Mouse (Mus musculus): ENCODE data around the gene Gkap1. TPM values are rescaled to one million over a fixed set of nuclear protein-coding genes. Genes with fewer than 3 reads are reported as not detected.

The Gkap1 gene
- polyA plus RNA-seq, 1 experiment from 2014 or later = 29.9 TPM

DNA sequence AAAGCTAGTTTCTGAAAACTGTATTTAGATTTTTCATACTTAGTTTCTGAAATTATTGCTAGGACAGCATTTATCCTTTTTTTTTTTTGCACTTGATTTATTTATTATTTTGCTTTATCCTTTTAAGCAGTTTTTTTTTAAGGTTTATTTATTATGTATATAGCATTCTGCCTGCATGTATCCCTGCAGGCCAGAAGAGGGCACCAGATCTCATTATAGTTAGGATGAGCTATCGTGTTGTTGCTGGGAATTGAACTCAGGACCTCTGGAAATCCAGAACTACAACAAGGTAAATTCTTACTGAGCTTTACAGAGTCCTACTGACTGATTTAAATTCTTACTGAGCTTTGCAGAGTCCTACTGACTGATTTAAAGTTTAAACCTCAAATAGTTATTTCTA lies 22.2 kb downstream of the Gkap1 start:
- Histone ChIP-seq H3K4me3 (replicated peaks) (no peak overlapping the region), H3K4me1 (no peaks in the 10 kb centered on the region), H3K27ac (no peak overlapping the region), H3K27me3 (no peaks in the 10 kb centered on the region), H3K36me3 (peaks cover 53% of the 10 kb centered on the region), H3K9me3 (replicated peaks) (no peaks in the 10 kb centered on the region), H3K9ac (no peak overlapping the region), H3K4me2 (no peak overlapping the region)
- no peak for ATAC-seq (replicated peaks; ENCODE audit: low FRiP score)
- WGBS = 94% methylated on average over 1 of the region's 1 CpGs

DNA sequence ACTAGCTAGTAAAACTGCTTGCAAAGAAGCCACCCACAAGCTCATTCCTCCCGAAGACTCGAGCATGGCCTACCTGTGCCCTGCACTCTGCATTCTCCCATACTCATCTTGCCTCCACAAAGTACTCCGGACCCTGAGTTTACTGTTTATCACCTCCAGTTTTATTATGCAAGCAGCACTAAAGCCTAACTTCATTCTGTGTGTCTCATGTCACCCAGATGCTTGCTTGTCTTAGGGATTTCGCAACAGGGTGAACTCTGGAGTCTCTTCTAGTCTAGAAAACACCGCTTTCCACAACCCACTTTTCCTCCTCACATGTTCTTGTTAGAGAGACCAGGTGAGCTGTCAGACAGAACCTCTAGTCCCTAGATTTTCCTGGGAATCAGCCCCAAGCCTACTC lies 26.5 kb downstream of the Gkap1 start:
- Histone ChIP-seq H3K4me3 (replicated peaks) (no peak overlapping the region), H3K4me1 (no peaks in the 10 kb centered on the region), H3K9me3 (replicated peaks) (no peaks in the 10 kb centered on the region), H3K4me2 (no peak overlapping the region), H3K27me3 (no peaks in the 10 kb centered on the region), H3K36me3 (peaks cover 46% of the 10 kb centered on the region), H3K27ac (no peak overlapping the region), H3K9ac (no peak overlapping the region)
- no peak for ATAC-seq (replicated peaks; ENCODE audit: low FRiP score)
- 86% methylated on average over 5 of the region's 5 CpGs for WGBS

DNA sequence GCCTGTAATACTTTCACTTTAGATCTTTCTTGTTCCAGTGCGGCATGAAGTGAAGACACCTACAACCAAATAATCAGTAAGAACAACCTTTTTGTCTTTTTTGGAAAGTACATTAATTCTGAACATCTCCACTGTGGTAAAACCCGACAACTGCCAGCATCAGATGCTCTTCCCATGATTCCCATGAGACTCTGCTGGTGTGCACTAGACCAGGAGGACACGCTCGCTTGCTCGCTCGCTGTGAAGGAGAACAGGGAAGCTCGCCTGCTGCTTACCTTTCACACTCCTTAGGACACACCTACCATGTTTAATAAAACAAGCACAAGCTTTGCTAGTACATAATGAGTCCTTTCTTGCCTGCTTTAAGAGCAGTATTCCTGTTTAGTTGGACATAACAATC lies 39.0 kb downstream of the Gkap1 start:
- no peaks in the 10 kb centered on the region for H3K9me3 ChIP-seq (replicated peaks)
- no peak overlapping the region for H3K4me2 ChIP-seq
- no peak overlapping the region for H3K4me3 ChIP-seq (replicated peaks)
- no peak overlapping the region for H3K9ac ChIP-seq
- no peak overlapping the region for H3K27ac ChIP-seq
- ATAC-seq (replicated peaks; ENCODE audit: low FRiP score) = no peak
- no peaks in the 10 kb centered on the region for H3K4me1 ChIP-seq
- peaks cover 21% of the 10 kb centered on the region for H3K36me3 ChIP-seq
- H3K27me3 ChIP-seq = no peaks in the 10 kb centered on the region
- 79% methylated on average over 7 of the region's 7 CpGs for WGBS

DNA sequence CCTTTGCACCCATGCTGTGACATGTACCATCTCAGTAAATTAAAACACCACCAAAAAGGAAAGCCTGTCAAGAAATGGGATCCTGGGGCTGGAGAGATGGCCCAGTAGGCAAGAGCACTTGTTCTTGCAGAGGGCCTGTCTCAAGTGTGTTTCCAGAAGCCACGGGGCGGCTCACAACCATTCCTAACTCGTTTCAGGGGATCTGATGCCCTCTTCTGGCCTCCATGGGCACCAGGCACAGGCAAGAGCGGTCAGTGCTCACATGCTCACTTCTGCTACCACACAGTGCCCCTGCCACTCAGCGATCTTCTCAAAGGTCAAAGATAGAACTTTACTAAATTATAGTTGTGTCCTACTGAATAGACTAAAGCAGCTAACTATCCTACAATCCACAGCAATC lies 42.9 kb downstream of the Gkap1 start:
- Histone ChIP-seq H3K9me3 (replicated peaks) (no peaks in the 10 kb centered on the region), H3K27ac (no peak overlapping the region), H3K9ac (no peak overlapping the region), H3K4me1 (no peaks in the 10 kb centered on the region), H3K27me3 (no peaks in the 10 kb centered on the region), H3K4me3 (replicated peaks) (no peak overlapping the region), H3K4me2 (no peak overlapping the region), H3K36me3 (peaks cover 10% of the 10 kb centered on the region; the same call in 1 of the 2 replicates)
- no peak for ATAC-seq (replicated peaks; ENCODE audit: low FRiP score)
- WGBS = 50% methylated on average over 5 of the region's 5 CpGs

DNA sequence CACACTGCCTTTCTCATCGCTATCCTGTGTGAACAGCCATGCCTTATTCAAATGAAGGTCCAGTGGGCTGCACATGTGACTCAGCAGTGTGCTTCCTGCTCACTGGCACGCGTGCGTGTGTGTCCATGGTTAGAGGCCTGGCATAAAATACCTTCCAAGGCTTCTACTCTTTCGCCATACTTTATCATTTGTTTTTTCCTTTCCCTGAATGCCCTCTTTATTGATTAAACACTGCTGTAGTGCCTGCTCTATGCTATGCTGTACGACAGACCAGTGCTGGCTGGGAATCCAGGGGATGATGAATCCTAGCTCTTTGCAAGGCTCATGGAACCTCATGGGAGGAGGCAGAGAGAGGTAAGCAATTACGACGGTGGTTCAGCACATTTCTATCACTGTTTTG lies 43.4 kb downstream of the Gkap1 start:
- peaks cover 10% of the 10 kb centered on the region; the same call in 1 of the 2 replicates for H3K36me3 ChIP-seq
- H3K27me3 ChIP-seq = no peaks in the 10 kb centered on the region
- 88% methylated on average over 8 of the region's 8 CpGs for WGBS
- no peak overlapping the region for H3K4me3 ChIP-seq (replicated peaks)
- no peak for ATAC-seq (replicated peaks; ENCODE audit: low FRiP score)
- no peaks in the 10 kb centered on the region for H3K4me1 ChIP-seq
- H3K4me2 ChIP-seq = no peak overlapping the region
- H3K9ac ChIP-seq = no peak overlapping the region
- peaks cover 2% of the 10 kb centered on the region; the same call in 1 of the 2 replicates for H3K9me3 ChIP-seq (replicated peaks)
- no peak overlapping the region for H3K27ac ChIP-seq

DNA sequence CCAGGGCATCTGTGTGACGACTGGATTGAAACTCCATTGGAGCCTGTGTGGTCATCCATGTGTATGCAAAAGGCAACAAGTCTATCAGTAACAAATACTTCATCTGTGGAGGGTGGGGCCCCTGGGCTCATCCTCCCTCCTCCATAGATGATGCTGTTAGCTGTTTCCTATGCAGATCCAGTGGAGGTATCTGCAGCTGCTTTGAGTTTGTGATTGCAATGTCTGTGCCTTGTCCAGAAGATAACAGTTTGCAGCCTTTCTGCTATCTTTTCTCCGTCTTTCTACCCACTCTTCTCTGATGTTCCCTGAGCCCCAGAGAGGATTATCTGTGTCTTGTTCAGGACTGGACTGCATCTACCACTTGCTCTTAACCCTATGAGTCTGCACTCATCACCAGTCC lies 46.9 kb downstream of the Gkap1 start:
- 84% methylated on average over 2 of the region's 2 CpGs for WGBS
- no peak for ATAC-seq (replicated peaks; ENCODE audit: low FRiP score)
- H3K27me3 ChIP-seq = no peaks in the 10 kb centered on the region
- peaks cover 5% of the 10 kb centered on the region; the same call in 1 of the 2 replicates for H3K9me3 ChIP-seq (replicated peaks)
- H3K4me3 ChIP-seq (replicated peaks) = no peak overlapping the region
- H3K4me2 ChIP-seq = no peak overlapping the region
- H3K36me3 ChIP-seq = 0 out of 2 replicates have a peak, but pooled peaks cover 2% of the 10 kb centered on the region
- no peak overlapping the region for H3K27ac ChIP-seq
- no peaks in the 10 kb centered on the region for H3K4me1 ChIP-seq
- no peak overlapping the region for H3K9ac ChIP-seq

DNA sequence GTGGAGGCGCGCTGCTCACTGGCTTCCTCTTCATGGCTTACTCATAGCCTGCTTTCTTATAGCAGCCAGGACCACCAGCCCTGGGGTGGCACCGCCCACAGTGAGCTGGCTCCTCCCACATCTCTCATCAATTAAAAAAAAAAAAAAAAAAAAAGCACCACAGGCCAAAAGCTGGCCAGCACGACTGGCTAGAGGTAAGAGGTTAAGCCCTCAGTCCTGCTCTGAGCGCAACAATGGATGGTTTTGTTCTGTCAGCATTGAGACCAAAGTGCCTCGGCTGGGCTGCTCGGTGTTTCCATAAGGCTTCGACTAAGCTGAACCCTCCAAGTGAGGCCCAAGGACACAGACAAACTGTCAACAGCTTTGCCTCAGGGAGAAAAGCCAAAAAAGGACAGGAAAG lies 49.8 kb downstream of the Gkap1 start:
- Histone ChIP-seq H3K27ac (no peak overlapping the region), H3K9ac (no peak overlapping the region), H3K4me2 (no peak overlapping the region), H3K9me3 (replicated peaks) (peaks cover 5% of the 10 kb centered on the region; the same call in 1 of the 2 replicates), H3K27me3 (no peaks in the 10 kb centered on the region), H3K4me3 (replicated peaks) (no peak overlapping the region), H3K4me1 (no peaks in the 10 kb centered on the region), H3K36me3 (no peaks in the 10 kb centered on the region)
- ATAC-seq (replicated peaks; ENCODE audit: low FRiP score) = no peak
- WGBS = 77% methylated on average over 8 of the region's 8 CpGs

DNA sequence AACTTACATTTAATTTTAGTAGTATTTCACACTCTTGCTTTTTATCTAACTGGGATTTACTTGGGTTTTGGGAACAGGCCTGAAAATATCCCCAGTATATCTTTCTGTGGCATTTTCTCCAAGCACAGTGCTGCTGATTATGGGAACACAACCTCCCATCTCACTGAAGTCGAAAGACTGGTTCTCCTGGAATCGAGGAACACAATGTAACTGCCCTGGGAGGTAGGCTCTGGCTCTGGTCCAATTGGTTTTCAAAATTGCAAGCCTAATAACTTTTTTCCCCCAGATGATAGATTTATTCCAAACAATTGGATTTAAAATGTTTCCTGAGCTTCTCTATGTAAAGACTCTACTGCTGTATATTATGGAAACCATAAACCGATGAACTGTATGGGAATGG lies 55.3 kb downstream of the Gkap1 start:
- 73% methylated on average over 3 of the region's 3 CpGs for WGBS
- H3K4me1 ChIP-seq = peaks cover 5% of the 10 kb centered on the region
- no peaks in the 10 kb centered on the region for H3K36me3 ChIP-seq
- no peak overlapping the region for H3K4me3 ChIP-seq (replicated peaks)
- H3K27me3 ChIP-seq = no peaks in the 10 kb centered on the region
- no peak overlapping the region for H3K27ac ChIP-seq
- no peaks in the 10 kb centered on the region for H3K9me3 ChIP-seq (replicated peaks)
- H3K4me2 ChIP-seq = no peak overlapping the region
- no peak for ATAC-seq (replicated peaks; ENCODE audit: low FRiP score)
- H3K9ac ChIP-seq = no peak overlapping the region

DNA sequence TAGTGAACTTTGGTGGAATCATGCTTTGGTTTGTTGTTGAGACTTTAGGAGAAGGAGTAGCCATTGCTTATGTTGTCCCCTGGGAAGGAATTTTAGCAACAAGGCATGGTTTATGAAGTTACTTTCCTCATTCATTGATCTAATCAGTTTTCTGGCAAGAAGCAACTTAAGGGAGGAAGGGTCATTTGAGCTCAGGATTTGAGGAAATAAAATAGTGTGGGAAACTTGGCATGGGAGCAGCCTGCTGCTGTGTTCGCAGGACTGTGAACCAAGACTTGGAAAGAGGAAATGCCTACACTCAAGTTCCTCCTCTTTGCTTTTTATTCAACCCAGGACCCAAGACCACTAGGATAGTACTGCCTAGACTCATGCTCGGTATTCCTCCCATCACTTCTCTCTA lies 58.0 kb downstream of the Gkap1 start:
- no peak overlapping the region for H3K4me3 ChIP-seq (replicated peaks)
- WGBS = 89% methylated on average over 2 of the region's 2 CpGs
- no peaks in the 10 kb centered on the region for H3K9me3 ChIP-seq (replicated peaks)
- H3K36me3 ChIP-seq = no peaks in the 10 kb centered on the region
- H3K9ac ChIP-seq = no peak overlapping the region
- no peak overlapping the region for H3K27ac ChIP-seq
- no peak overlapping the region for H3K4me2 ChIP-seq
- H3K27me3 ChIP-seq = no peaks in the 10 kb centered on the region
- peaks cover 21% of the 10 kb centered on the region for H3K4me1 ChIP-seq
- no peak for ATAC-seq (replicated peaks; ENCODE audit: low FRiP score)

DNA sequence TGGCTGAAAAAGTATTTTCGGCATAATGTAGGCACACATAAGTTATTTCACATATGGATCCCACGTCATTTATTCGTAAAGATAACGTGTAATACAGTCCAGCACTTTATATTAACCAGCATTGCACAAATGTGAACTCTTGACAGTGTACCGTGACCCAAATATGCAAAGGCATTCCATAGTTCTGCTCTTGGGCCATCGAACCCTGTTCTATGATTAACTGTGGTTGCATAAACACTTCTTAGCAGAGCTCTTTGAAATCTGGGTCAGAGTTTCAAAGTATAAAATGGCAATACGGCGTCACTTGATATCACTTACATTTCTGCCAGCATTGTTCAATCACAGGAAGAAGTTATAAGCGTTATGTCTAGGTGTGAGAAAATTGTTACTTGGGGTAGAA lies 59.1 kb downstream of the Gkap1 start:
- H3K9ac ChIP-seq = peak overlapping the region; percentile 99
- H3K36me3 ChIP-seq = no peaks in the 10 kb centered on the region
- H3K4me3 ChIP-seq (replicated peaks) = peak overlapping the region; percentile 98
- peak overlapping the region; percentile 70 for H3K4me2 ChIP-seq
- peaks cover 25% of the 10 kb centered on the region for H3K4me1 ChIP-seq
- ATAC-seq (replicated peaks; ENCODE audit: low FRiP score) = no peak
- 86% methylated on average over 9 of the region's 9 CpGs for WGBS
- H3K9me3 ChIP-seq (replicated peaks) = no peaks in the 10 kb centered on the region
- H3K27ac ChIP-seq = peak overlapping the region; percentile 90
- H3K27me3 ChIP-seq = no peaks in the 10 kb centered on the region

DNA sequence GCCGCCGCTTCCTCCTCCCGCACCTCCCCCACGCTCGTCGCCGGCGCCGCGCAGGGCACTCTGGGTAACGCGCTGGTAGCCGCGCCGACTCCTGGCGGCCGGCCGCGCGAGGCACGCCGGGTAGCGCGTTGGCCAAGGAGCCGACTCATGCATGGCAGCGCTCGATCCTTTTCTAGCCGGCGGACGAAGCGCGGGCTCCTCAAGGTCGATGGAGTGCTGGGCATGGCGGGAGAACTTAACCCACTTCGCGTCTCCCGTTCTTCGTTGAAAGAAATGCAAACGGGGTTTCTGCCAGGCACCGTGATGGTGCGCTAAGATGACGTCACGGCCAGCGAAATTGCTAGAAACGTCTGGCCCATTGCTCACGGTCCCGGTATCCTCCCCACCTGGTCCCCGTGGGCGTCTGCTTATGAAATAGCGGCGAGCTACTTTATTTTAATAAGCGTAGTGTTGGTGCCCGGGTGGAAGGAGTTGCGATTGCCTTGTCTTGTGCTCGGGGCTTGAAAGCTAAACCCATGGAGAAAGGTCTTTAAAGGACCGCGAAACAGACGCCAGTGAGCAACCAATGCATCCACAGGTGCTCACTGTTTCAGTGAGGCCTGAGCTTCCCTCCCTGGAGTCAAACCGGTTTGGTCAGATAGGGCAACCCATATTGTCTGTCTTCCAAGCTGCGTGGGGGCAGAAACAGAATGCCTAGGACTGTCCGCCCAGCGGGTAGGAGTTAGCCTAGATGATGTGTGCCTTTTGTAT lies 59.7 kb downstream of the Gkap1 start, which contains the start of gene Ubqln1:
Gene Ubqln1, minus strand, starts transcription at position 62 of the 750 bp plus-strand sequence.
- peak; percentile 92 for ATAC-seq (replicated peaks; ENCODE audit: low FRiP score)
- 2% methylated on average over 57 of the region's 62 CpGs for WGBS
- Histone ChIP-seq H3K27me3 (no peaks in the 10 kb centered on the region), H3K4me1 (peaks cover 25% of the 10 kb centered on the region), H3K27ac (peak within 1 kb of the TSS; percentile 90), H3K4me2 (peak within 1 kb of the TSS; percentile 70), H3K4me3 (replicated peaks) (peak within 1 kb of the TSS; percentile 98), H3K36me3 (no peaks in the 10 kb centered on the region), H3K9ac (peak within 1 kb of the TSS; percentile 99), H3K9me3 (replicated peaks) (no peaks in the 10 kb centered on the region)

DNA sequence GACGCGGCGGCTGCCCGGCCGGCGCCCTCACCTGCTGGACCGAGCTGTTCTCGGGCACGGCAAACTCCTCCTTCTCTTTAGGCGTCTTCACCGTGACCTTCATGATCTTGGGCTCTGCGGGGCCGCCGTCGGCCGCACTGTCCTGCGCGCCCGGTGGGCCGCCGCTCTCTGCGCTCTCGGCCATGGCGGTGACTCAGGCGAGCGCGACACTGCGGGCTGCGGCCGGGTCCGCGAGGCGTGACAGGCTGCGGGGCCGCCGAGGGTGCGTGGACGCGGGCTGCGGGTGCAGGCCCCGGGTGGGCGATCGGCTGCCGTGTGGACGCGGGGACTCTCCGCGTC lies 60.3 kb downstream of the Gkap1 start:
- WGBS = 0% methylated on average over 48 of the region's 48 CpGs
- ATAC-seq (replicated peaks; ENCODE audit: low FRiP score) = peak; percentile 83
- H3K4me3 ChIP-seq (replicated peaks) = peak overlapping the region; percentile 98
- no peaks in the 10 kb centered on the region for H3K36me3 ChIP-seq
- H3K9ac ChIP-seq = peak overlapping the region; percentile 99
- no peaks in the 10 kb centered on the region for H3K27me3 ChIP-seq
- no peaks in the 10 kb centered on the region for H3K9me3 ChIP-seq (replicated peaks)
- peak overlapping the region; percentile 90 for H3K27ac ChIP-seq
- peak overlapping the region; percentile 70 for H3K4me2 ChIP-seq
- H3K4me1 ChIP-seq = peaks cover 30% of the 10 kb centered on the region

Measured in kidney, embryonic 15.5 days (tissue).